Mouse (Mus musculus) retina, postnatal 1 day (tissue): Measurements from ENCODE around the gene Art5.
A peak's percentile ranks its signal among the peaks of the same experiment; 100 is the strongest.
"Not testable (repeated sequence)": the region's sequence is repeated elsewhere in the genome, so short reads cannot be mapped to it uniquely, and the experiment has no call there.

ENCODE experiments used
- DNase-seq: peaks from one replicate; pipeline ENCODE4 v3.0.0-alpha.2; 2012

Gene Art5

GRCm38 (mm10) chr7:102080311-102080710 is 29.0 kb downstream of the Art5 start:
- DNase-seq = no peak

- DNase-seq = peak; percentile 55
Observed at GRCm38 (mm10) chr7:102078517-102078916, 30.8 kb downstream of the Art5 start.

- peak; percentile 28 for DNase-seq
Observed at GRCm38 (mm10) chr7:102076714-102077296, 32.5 kb downstream of the Art5 start.

- no peak for DNase-seq
Observed at GRCm38 (mm10) chr7:102066363-102066762, 42.9 kb downstream of the Art5 start.

GRCm38 (mm10) chr7:102065046-102065891 is 44.0 kb downstream of the Art5 start, which contains the start of the genes Rnf121, Xndc1 and Xntrpc:
TSS of gene Rnf121 (minus strand) at chr7:102065469.
TSS of gene Xndc1 (plus strand) at chr7:102065511.
TSS of gene Xntrpc (plus strand) at chr7:102065713.
- DNase-seq = peak; percentile 96

GRCm38 (mm10) chr7:102064655-102065045 is 44.6 kb downstream of the Art5 start:
- DNase-seq = no peak

- DNase-seq = no peak
Observed at GRCm38 (mm10) chr7:102063891-102064290, 45.4 kb downstream of the Art5 start.

- DNase-seq = no peak
Observed at GRCm38 (mm10) chr7:102062203-102062602, 47.1 kb downstream of the Art5 start.

- no peak for DNase-seq
Observed at GRCm38 (mm10) chr7:102061353-102061752, 47.9 kb downstream of the Art5 start.

- DNase-seq = not testable (repeated sequence)
Observed at GRCm38 (mm10) chr7:102048524-102048923, 60.8 kb downstream of the Art5 start.
